Mouse (Mus musculus): ENCODE results near the gene Mpp3. TPM values are rescaled to one million over a fixed set of nuclear protein-coding genes. Genes with fewer than 3 reads are reported as not detected.
A peak's percentile ranks its signal among the peaks of the same experiment; 100 is the strongest.

The Mpp3 gene
- 3.8 and 4.6 TPM in 2 replicates for total RNA-seq (2012; rRNA removed)
- total RNA-seq (2014; rRNA removed): 0.12 and 0.15 TPM in 2 replicates
- polyA plus RNA-seq (2012; ENCODE audit: insufficient read length, low read depth): 0.30 and 0.31 TPM in 2 replicates

DNA sequence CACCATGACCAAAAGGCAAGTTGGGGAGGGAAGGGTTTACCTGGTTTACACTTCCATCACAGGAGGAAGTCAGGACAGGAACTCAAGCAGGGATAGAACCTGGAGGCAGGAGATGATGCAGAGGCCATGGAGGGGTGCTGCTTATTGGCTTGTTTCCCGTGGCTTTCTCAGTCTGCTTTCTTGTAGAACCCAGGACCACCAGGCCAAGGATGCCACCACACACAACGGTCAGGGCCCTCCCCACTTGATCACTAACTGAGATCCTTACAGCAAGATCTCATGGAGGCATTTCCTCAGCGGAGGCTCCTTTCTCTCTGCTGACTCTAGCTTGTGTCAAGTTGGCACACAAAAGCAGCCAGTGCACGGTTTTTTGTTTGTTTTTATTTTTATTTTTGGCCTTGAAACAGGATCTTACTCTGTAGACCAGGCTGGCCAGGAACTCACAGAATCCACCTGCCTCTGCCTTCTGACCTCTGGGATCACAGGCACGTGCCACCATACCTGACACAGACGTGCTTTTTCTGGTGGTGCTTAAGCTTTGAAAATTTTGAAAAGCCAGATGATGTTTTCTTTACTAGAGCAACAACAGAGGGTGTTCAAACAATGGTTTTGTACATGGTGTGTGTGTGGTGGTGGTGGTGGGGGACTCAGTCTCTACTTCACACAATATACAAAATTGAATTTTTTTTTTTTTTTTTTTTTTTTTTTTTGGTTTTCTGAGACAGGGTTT, at the start of gene Mpp3:
Gene Mpp3, minus strand, starts transcription at position 375 of the 730 bp plus-strand sequence.
- H3K4me3 ChIP-seq (replicated peaks in 1 of 3; ENCODE audit: low read depth in 2 of 3, low read length in 2 of 3, poor library complexity in 1 of 3): no peak within 1 kb of the TSS
- H3K27ac ChIP-seq (ENCODE audit: insufficient read depth, low read depth): no peak within 1 kb of the TSS
- no peaks in the 10 kb centered on the region for H3K9me3 ChIP-seq (replicated peaks; ENCODE audit: low read length)
- H3K27me3 ChIP-seq (replicated peaks): peaks cover 91% of the 10 kb centered on the region
- dilution Hi-C loops (cut with MboI; ENCODE audit: extremely low pct_ligation_motif_present, extremely low pct_unique_long_range_greater_than_20kb, low sequenced_read_pairs) (no loop called here), in situ Hi-C loops (cut with MboI; ENCODE audit: low pct_ligation_motif_present, low pct_unique_long_range_greater_than_20kb, low sequenced_read_pairs) (no loop called here)
- DNase-seq (ENCODE audit: extremely low read depth): no peak
- H3K36me3 ChIP-seq (replicated peaks in 1 of 2; ENCODE audit: control insufficient read depth in 1 of 2, insufficient read depth in 1 of 2, low read length in 1 of 2): no peaks in the 10 kb centered on the region
- H3K9ac ChIP-seq (ENCODE audit: insufficient read depth, low read depth): peak within 1 kb of the TSS; percentile 2; the same call in 1 of the 2 replicates
- TF ChIP-seq TBP (conservative IDR thresholded peaks at IDR 0.05; ENCODE audit: low read depth, low read length) (0 out of 2 replicates have a peak, but pooled peaks have one; percentile 35), ZMIZ1 (IDR thresholded peaks at IDR 0.05; ENCODE audit: low read depth, low read length) (peak; percentile 64), ZNF384 (IDR thresholded peaks at IDR 0.05; ENCODE audit: low read depth, low read length) (peak; percentile 20; the same call in 1 of the 2 replicates), POLR2A (IDR thresholded peaks at IDR 0.05; ENCODE audit: low read depth, low read length) (no peak; the same call in 1 of the 2 replicates), USF1 (IDR thresholded peaks at IDR 0.05; ENCODE audit: low read depth, low read length) (no peak)
- H3K79me2 ChIP-seq (replicated peaks; ENCODE audit: control insufficient read depth, extremely low read depth, insufficient read depth, poor library complexity, severe bottlenecking): no peaks in the 10 kb centered on the region
- peaks cover 0 to 2% of the 10 kb centered on the region in 2 experiments; a peak in 2 of 4 replicates for H3K4me1 ChIP-seq (ENCODE audit: control insufficient read depth in 1 of 2, insufficient read depth in 2 of 2)
- peak within 1 kb of the TSS; percentile 81 for H3K4me2 ChIP-seq (ENCODE audit: insufficient read depth, low read depth, poor library complexity, severe bottlenecking)

GRCm38 (mm10) chr11:102073722-102074121, 45.5 kb upstream of the Mpp3 start:
- in situ Hi-C loops (cut with MboI; ENCODE audit: low pct_ligation_motif_present, low pct_unique_long_range_greater_than_20kb, low sequenced_read_pairs) (no loop called here), dilution Hi-C loops (cut with MboI; ENCODE audit: extremely low pct_ligation_motif_present, extremely low pct_unique_long_range_greater_than_20kb, low sequenced_read_pairs) (no loop called here)
- H3K36me3 ChIP-seq (replicated peaks in 1 of 2; ENCODE audit: control insufficient read depth in 1 of 2, insufficient read depth in 1 of 2, low read length in 1 of 2): no peaks in the 10 kb centered on the region
- H3K4me2 ChIP-seq (ENCODE audit: insufficient read depth, low read depth, poor library complexity, severe bottlenecking): no peak overlapping the region
- no peaks in the 10 kb centered on the region for H3K79me2 ChIP-seq (replicated peaks; ENCODE audit: control insufficient read depth, extremely low read depth, insufficient read depth, poor library complexity, severe bottlenecking)
- no peak for TF ChIP-seq MAZ (IDR thresholded peaks at IDR 0.05; ENCODE audit: low read depth, low read length)
- TF ChIP-seq SIN3A (IDR thresholded peaks at IDR 0.05; ENCODE audit: low read length): no peak
- TF ChIP-seq POLR2AphosphoS2 (IDR thresholded peaks at IDR 0.05; ENCODE audit: low read depth, low read length): no peak
- no peak for TF ChIP-seq JUND (conservative IDR thresholded peaks at IDR 0.05; ENCODE audit: low read depth, low read length)
- TF ChIP-seq NRF1 (IDR thresholded peaks at IDR 0.05; ENCODE audit: low read depth, low read length): no peak
- TF ChIP-seq HCFC1 (IDR thresholded peaks at IDR 0.05; ENCODE audit: low read depth, low read length): no peak
- TF ChIP-seq NELFE (IDR thresholded peaks at IDR 0.05; ENCODE audit: low read depth, low read length): no peak
- no peak for TF ChIP-seq MYC (IDR thresholded peaks at IDR 0.05; ENCODE audit: low read depth, low read length)
- TF ChIP-seq PAX5 (IDR thresholded peaks at IDR 0.05; ENCODE audit: low read length): no peak
- no peak for TF ChIP-seq TCF12 (IDR thresholded peaks at IDR 0.05; ENCODE audit: low read depth, low read length)
- H3K4me3 ChIP-seq (replicated peaks in 1 of 3; ENCODE audit: low read depth in 2 of 3, low read length in 2 of 3, poor library complexity in 1 of 3): no peak overlapping the region
- H3K4me1 ChIP-seq (ENCODE audit: control insufficient read depth in 1 of 2, insufficient read depth in 2 of 2): peaks cover 4 to 6% of the 10 kb centered on the region in 2 experiments; a peak in 3 of 4 replicates
- peaks cover 80% of the 10 kb centered on the region for H3K27me3 ChIP-seq (replicated peaks)
- no peaks in the 10 kb centered on the region for H3K9me3 ChIP-seq (replicated peaks; ENCODE audit: low read length)
- H3K27ac ChIP-seq (ENCODE audit: insufficient read depth, low read depth): no peak overlapping the region
- H3K9ac ChIP-seq (ENCODE audit: insufficient read depth, low read depth): no peak overlapping the region
- DNase-seq (ENCODE audit: extremely low read depth): no peak

All from CH12.LX (cell line).